Mouse (Mus musculus): ENCODE measurements around the gene Nynrin.

DNA sequence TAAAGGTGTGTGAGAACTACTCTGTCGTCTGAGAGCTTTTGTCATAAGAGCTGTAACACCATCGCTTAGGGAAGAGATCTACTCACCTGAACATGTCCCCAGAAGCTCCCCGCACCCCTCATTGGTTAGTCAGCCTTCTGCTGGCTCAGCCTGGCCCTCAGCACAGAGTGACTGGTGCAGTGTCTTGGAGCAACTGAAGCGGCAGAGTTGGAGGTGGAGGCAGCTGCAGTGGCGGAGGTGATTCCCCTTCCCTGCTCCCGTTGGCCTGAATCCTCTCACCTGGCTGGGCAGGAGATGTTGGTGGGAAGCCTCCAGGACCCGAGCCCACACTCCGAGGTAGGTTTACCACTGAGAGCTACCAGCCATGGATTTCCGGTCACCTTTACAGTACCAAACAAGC is 33.2 kb upstream of the Nynrin start:
- TF ChIP-seq MAFK (IDR thresholded peaks at IDR 0.05; ENCODE audit: insufficient read depth, low read depth, low read length) (no peak), ZC3H11A (IDR thresholded peaks at IDR 0.05; ENCODE audit: borderline replicate concordance, low read depth, low read length) (no peak), ZNF384 (IDR thresholded peaks at IDR 0.05; ENCODE audit: low read depth, low read length) (no peak), CHD2 (IDR thresholded peaks at IDR 0.05; ENCODE audit: low read depth, low read length) (no peak), HCFC1 (IDR thresholded peaks at IDR 0.05; ENCODE audit: borderline replicate concordance, insufficient read depth, low read length) (no peak)

Data from ES-E14 (cell line).